Mouse (Mus musculus) thymus, adult 18-20 months (tissue): Measurements from ENCODE around the gene Nckipsd.

Experiments
- DNase-seq, 2 experiments: peaks; one replicate each; pipeline ENCODE4 v3.0.0; 2022; ENCODE audit warnings: mixed read lengths in 2 of 2

The Nckipsd gene

DNA sequence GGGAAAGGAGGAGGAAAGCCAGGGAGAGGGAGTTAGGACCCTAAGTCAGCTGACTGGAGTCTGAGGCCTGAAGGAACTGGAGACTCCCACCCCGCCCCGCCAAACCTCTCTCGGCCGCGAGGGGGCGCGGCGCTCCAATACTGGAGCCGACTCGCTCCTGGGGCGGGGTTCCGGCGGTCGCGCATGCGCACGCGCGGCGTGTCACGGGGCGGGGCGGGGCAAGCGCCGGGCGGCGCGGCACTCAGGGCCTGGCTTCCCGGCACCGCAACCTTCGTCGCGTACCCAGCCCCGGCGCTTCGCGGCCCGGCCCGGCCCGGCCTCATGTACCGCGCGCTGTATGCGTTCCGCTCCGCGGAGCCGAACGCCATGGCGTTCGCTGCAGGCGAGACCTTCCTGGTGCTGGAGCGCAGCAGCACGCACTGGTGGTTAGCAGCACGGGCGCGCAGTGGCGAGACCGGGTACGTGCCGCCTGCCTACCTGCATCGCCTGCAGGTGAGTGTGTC, at the start of gene Nckipsd:
Gene Nckipsd, plus strand, starts transcription at position 206 of the 503 bp plus-strand sequence.
- peak; percentile 82 to 84 for DNase-seq

GRCm38 (mm10) chr9:108759121-108759520, 49.0 kb upstream of the Nckipsd start:
- DNase-seq: no peak

GRCm38 (mm10) chr9:108759805-108760204, 48.4 kb upstream of the Nckipsd start:
- DNase-seq: peak in 1 of 2 experiments; percentile 19

DNA sequence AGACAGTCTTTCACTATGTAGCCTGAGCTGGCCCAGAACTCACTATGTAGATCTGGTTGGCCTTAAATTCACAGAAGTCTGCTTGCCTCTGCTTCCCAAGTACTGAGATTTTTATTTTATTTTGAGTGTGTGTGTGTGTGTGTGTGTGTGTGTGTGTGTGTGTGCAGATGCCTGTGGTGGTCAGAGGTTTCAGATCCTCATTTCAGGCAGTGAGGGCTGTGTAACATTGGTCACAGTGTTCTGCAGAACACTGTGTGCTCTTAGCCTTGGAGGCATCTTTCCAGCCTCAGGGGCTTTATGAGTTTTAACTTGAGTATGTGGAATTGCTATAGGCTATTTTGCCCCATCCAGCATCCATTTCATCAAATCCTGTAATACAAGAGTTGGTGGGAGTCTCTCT, 46.6 kb upstream of the Nckipsd start:
- no peak for DNase-seq

- no peak for DNase-seq
Measured at GRCm38 (mm10) chr9:108764971-108765370, 43.2 kb upstream of the Nckipsd start.

- DNase-seq: no peak
Measured at GRCm38 (mm10) chr9:108776614-108777013, 31.6 kb upstream of the Nckipsd start.

DNA sequence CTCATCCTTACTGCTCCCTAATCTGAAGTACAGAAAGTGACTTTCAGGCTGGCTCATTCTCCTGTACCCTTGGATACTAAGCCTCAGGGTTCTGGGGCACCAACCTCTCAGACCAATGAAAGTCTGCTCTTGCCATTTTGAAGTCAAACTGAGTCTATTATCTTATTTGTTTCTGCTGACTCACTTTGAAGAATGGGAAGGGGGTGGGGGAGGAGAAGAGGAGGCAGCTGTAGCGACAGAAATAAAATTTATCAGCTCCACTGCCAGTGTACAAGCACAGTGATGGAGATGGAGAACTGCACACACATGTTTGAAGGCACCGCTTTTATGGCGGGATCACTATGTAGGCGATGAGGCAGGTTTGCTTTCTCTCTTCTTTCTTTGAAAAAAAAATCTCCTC, 30.9 kb upstream of the Nckipsd start:
- DNase-seq: no peak

- no peak for DNase-seq
Measured at GRCm38 (mm10) chr9:108780959-108781358, 27.2 kb upstream of the Nckipsd start.

DNA sequence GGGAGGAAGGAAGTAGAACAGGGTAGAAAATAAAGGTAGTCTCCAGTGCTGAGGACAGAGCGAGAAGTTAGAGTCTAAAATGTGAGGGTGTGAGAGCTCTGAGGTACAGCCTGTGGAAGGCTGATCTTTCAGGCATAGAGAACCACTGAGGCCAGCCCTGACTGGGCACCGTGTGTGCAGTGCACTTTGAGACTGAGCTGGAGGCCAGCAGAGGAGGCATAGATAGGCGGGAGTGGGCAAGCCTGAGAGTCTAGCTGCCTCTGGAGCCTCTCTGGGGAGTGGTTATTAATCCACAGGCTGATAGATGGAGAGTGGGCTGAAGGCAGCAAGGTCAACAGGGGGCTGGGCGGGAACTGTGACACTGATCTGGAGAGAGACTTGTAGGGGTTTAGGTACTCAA, 26.3 kb upstream of the Nckipsd start:
- no peak for DNase-seq

DNA sequence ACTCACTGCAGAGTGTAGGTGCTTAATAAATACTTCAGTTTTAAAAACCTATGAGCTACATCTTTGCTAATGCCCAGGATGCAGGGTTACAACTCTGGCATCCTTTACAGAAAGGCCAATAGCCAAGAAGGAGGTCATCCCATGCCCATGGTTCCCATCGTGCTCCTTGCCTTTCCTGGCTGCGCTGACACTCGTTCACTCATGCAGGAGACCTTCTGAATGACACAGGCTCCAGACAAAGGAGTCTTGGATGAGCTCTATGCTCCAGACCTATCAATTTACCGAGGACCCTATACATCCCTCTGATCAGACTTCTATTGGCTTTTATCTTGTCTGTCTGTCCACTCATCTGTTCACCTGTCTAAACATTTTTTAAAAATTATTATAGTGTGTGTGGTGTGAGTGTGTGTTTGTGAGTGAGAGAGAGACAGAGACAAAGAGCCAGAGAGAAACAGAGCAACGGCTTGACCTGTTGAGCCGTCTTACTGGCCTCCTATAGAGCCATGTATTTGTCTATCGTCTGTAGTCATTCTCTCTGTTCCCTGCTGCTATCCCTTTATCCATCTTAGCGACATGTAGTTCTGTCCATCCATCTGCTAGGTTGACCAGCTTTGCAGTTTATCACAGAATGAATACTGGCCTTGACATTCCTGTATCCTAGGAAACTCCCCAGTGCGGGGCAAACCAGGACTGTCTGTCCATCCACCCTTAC, 25.2 kb upstream of the Nckipsd start:
- no peak for DNase-seq

DNA sequence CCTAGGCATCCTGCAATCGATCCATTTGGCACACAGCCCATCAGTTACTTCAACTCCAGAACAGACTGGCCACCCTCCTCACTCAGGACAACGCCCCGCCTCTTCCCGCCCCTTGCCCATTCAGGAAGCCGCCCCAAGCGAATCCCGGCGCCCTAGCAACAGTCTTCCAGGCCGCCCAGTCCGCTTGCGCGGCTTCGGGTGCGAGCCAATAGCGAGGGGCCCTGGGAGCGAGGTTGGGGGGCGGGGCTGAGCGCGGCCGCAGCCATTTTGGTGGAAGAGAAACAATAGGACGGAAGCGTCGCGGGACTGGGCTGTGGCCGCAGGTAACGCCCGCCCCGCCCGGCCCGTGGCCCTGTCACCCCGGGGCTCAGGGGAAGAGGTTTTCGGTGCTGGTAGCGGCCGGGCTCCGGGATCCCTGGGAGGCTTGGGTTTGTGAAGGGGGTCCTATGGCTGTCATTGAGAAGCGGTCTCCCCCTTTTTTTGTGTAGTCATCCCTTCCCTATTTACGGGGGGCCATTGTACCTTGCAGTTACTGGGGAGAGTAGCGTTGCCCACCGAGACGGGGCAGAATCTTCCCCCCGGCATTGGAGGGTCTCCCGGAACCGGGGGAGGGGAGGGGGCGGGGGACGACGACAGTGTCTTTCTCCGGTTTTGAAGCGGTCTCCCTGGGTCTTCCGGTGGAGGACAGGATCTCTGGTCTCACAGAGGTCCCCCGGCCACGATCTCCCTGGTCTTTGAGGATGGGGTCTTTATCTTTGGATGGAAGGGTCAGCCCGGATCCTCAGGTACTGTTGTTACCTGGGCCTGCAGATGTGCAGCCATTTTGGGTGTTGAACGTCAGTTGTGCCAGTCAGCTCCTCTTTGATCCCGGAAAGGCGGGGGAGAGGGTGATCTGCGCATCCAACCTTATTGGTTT, 24.4 kb upstream of the Nckipsd start, which contains the start of gene Ip6k2:
Gene Ip6k2, plus strand, starts transcription at position 249 of the 916 bp plus-strand sequence.
- peak; percentile 95 for DNase-seq

DNA sequence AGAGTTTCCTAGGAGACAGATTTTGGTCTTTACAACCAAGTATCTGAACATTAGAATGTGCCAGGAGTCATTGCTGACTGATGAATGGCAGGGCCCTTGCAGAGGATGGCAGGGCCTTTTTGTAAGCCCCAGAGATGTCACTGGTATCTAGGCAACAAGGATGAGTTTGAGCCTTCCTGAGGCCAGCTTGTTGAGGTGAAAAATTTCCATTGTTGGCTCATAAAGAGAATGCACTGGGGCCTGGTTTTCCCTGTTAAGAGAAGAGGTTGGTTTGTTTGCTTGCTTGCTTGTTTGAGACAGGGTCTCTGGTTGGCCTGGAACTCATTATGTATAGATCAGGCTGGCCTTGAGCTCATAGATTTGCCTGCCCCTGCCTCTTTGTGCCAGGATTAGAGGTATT, 22.8 kb upstream of the Nckipsd start:
- no peak for DNase-seq

- no peak for DNase-seq
Measured at GRCm38 (mm10) chr9:108786494-108786893, 21.7 kb upstream of the Nckipsd start.

- DNase-seq: no peak
Measured at GRCm38 (mm10) chr9:108787080-108787479, 21.1 kb upstream of the Nckipsd start.

DNA sequence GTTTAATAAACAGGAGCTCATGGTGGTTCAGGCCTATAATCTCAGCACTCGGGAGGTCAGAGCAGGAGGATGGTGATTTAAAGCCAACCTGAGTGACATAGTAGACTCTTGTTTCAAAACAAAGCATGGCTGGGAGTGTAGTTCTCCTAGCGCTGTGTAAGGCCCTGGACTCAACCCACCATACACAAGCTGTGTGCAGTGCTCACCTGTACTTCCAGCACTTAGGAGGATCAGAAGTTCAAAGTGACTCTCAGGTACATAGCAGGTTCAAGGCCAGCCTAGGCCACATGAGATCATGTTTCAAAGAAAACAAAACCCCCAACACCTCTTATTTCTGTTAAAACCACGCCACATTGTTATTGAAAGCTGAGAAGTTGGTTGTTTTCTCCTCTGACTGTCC, 19.5 kb upstream of the Nckipsd start:
- no peak for DNase-seq

- DNase-seq: no peak
Measured at GRCm38 (mm10) chr9:108792307-108792706, 15.9 kb upstream of the Nckipsd start.

DNA sequence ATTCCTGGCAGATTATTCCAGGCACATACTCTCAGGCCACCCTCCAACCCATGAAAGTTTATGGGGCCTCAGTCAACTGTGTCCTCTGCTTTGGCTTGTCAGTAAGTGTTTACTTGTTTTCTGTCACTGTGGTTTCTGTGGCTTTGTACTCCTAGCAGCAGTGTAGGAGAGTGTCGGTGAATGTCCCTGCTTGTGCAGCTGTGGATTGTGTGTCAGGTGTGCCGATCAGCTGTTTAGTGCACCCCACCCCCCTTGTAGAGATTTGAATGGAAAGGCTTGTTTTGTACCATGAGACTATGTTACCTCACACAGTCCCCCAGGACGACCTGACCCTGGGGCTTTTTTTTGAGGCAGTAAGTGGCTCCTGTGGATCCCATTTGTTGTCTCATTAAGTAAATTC, 15.4 kb upstream of the Nckipsd start:
- DNase-seq: peak; percentile 54 to 72

DNA sequence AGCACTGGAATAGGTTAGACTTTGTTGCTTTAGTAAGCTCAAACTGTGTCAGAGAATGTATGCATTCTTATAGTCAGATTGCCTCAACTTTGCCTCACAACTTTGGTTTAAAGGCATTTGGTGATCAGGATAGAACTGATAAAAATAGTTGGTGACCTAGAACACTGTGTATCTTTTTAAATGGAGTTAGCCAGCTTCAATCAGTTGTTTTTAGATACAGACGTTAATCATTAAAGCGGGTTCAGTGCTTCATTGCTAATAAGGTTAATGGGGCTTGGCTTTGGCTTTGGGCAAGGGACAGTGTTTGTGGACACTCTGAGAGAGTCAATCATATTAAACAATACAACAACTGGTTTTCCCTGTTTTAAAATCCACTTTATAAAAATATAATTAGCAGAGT, 12.9 kb upstream of the Nckipsd start:
- no peak for DNase-seq

DNA sequence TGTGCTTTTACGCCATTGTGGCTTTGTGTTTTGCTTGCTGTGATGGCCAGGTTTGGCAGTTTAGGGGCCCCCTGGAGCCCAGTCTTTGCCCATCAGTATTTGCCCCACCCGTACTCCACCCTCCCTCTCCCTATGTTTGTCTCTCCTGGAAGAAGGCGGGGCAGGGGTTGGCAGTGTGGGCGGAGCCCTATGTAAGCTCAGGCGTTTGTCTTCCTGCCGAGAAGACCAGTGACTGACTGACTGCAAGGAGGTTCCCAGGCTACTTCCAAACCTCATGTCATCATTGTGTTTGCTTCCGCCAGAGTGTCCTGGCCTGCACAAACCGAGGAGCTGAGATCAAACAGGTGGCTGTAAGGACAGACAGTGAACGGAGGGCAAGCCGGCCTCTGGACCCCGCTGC, 12.4 kb upstream of the Nckipsd start:
- peak in 1 of 2 experiments; percentile 40 for DNase-seq

DNA sequence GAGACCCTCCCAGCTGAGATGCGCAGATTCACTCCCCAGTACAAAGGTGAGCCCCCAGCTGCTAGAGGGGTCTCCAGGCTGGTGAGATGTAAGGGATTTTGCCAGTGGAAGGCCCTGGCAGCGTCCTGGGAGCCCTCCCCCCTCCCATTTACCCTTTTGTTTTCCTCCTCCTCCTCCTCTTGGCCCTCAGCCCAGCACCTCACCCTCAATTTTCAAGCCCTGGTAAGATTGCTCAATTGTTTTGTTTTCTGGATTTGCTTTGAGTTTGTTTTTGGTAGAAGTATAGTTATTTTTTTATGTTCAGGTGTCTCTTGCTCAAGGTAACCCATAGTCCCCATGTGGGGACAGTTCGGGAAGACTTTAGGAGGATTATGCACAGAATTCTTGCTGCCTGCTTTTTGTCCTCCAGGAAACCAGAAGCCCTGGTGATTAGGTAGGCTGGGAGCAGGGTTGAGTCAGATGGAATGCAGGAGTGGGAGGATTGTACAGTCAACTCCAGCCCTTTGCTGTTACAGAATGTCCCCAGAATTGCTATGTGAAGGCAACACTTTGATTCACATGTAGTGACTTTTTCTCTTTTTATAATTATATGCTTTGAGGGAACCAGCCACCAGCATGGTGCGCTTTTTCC, 11.7 kb upstream of the Nckipsd start:
- no peak for DNase-seq

DNA sequence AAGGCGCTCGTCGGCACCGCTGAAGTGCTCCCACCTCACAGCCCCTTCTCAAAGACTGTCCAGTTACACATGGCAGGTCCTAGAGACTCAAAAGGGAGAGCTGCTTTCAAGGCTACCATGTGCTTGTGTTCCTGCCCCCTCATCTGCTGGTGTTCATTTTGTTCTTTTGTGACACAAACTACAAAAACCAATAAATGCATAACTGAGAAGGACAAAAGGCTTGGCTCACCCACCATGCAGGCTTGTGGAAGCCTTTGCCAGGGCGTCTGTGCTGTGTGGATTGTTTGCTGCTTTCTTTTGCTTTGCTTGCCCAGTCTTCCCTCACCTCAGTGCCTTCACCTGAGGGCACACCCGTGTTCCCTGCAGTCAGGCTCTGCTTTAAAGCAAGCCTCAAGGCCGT, 10.7 kb upstream of the Nckipsd start:
- no peak for DNase-seq

DNA sequence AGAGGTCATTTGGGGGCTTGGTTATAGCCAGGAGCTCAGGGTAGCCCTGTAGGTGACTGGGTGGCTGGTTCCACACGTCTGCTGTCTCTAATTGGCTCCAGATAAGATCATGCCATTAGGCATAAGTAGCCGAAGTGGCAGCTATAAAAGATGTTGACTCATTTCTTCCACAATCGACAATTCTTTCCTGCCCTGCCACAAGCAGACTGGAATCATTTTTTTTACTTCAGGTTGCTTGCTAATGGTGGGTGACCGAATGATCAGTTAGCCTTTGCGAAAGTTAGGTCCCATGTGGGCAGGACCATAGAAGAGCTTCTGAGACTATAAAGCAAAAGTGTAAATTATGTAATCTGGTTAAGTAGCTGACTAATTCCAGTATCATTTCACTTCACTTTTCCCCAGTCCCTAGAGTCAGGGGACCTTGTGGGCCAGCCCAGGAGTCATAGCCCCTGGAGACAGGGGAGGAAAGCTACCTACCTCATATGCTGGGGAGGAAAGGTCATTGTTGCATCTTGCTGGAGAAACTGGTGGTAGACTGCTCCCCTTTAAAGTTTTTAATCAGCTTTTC, 9.6 kb upstream of the Nckipsd start:
- no peak for DNase-seq

GRCm38 (mm10) chr9:108799564-108799963, 8.6 kb upstream of the Nckipsd start:
- no peak for DNase-seq
